Mouse (Mus musculus): ENCODE results near the gene Cbx2. TPM values are rescaled to one million over a fixed set of nuclear protein-coding genes. Genes with fewer than 3 reads are reported as not detected.

Gene Cbx2
- polyA plus RNA-seq, 1 experiment from 2014 or later = 10.7 TPM

DNA sequence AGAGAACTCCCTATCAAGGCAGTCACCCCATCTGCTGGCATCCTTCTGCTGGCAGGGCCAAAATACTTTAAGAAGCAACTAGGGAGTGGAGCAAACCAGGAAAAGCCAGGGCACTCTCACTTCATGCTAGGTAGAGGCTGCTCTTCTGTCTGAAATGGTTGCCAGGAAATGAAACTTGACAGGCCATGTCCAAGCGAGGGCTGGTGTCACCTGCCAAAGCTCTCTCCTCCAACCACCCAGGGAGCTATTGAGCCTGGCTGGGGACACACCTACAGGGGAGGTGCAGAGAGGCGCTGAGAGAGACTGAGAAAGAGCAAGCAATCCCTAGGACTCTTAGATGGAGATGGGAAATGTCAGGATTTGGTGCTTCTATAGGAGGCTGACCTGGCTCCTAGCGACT is 36.5 kb downstream of the Cbx2 start:
- no peak overlapping the region for H3K4me3 ChIP-seq (replicated peaks; ENCODE audit: low read length)
- no peak overlapping the region for H3K27ac ChIP-seq
- H3K36me3 ChIP-seq (replicated peaks; ENCODE audit: control insufficient read depth, insufficient read depth) = no peaks in the 10 kb centered on the region
- no peak overlapping the region for H3K4me2 ChIP-seq (replicated peaks)
- DNase-seq (ENCODE audit: low spot score) = no peak
- ATAC-seq (ENCODE audit: low FRiP score) = no peak
- H3K27me3 ChIP-seq (ENCODE audit: control insufficient read depth, insufficient read depth, low read length) = peaks cover 56% of the 10 kb centered on the region
- 5% methylated on average over 3 of the region's 3 CpGs for WGBS
- no peaks in the 10 kb centered on the region for H3K9me3 ChIP-seq (ENCODE audit: control insufficient read depth, low read length)
- no peak overlapping the region for H3K9ac ChIP-seq
- H3K4me1 ChIP-seq (replicated peaks; ENCODE audit: control insufficient read depth, insufficient read depth, low read length) = peaks cover 42% of the 10 kb centered on the region

DNA sequence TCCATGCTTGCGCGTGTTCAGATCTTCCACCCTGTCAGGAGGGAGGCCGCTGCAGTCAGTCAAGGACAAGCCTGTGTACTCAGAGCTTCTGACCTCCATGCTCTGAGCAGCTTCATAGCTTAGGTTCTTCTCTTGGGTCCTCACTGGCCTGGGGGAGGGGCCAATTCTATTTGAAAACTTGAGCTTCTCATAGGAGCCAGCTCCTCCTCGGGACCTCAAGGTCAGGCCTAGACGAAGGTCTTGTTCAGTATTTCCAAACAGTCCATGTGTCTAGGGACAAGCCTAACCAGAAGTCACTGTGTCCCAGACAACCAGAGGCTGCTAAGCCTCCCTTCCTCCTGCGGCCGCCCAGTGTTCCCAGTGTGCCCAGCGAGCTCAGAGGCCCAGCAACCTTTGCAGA is 44.1 kb downstream of the Cbx2 start:
- H3K9me3 ChIP-seq (ENCODE audit: control insufficient read depth, low read length) = no peaks in the 10 kb centered on the region

DNA sequence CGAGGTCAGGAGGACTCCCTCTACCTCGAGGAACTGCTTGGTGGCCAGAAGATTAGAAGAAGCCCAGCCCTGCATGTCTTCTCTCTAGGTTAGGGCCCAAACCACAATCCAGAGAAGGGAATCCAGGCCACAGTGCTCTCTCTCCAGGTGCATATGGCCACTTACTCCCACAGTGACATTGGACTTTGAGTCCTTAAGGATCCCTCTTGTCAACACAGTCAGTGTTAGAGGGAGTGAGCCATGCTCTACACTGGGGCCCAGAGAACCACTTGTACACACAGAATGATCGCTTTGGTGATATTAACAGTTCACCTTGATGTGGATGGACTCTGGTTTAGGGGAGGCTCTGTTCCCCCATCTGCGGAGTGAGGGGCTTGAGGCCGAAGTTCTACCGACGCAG is 49.5 kb downstream of the Cbx2 start:
- 87% methylated on average over 7 of the region's 7 CpGs for WGBS
- Histone ChIP-seq H3K4me2 (replicated peaks) (no peak overlapping the region), H3K4me1 (replicated peaks; ENCODE audit: control insufficient read depth, insufficient read depth, low read length) (no peaks in the 10 kb centered on the region), H3K4me3 (replicated peaks; ENCODE audit: low read length) (no peak overlapping the region), H3K36me3 (replicated peaks; ENCODE audit: control insufficient read depth, insufficient read depth) (no peaks in the 10 kb centered on the region), H3K9ac (no peak overlapping the region), H3K27me3 (ENCODE audit: control insufficient read depth, insufficient read depth, low read length) (no peaks in the 10 kb centered on the region), H3K27ac (no peak overlapping the region), H3K9me3 (ENCODE audit: control insufficient read depth, low read length) (no peaks in the 10 kb centered on the region)
- ATAC-seq (ENCODE audit: low FRiP score) = no peak
- DNase-seq (ENCODE audit: low spot score) = no peak

More for the DNA sequence above, 44.1 kb downstream of the Cbx2 start:
- Histone ChIP-seq H3K27me3 (ENCODE audit: control insufficient read depth, insufficient read depth, low read length) (peaks cover 7% of the 10 kb centered on the region; the same call in 1 of the 2 replicates), H3K4me1 (replicated peaks; ENCODE audit: control insufficient read depth, insufficient read depth, low read length) (no peaks in the 10 kb centered on the region), H3K4me2 (replicated peaks) (no peak overlapping the region), H3K27ac (no peak overlapping the region), H3K4me3 (replicated peaks; ENCODE audit: low read length) (no peak overlapping the region), H3K36me3 (replicated peaks; ENCODE audit: control insufficient read depth, insufficient read depth) (no peaks in the 10 kb centered on the region), H3K9ac (no peak overlapping the region)
- DNase-seq (ENCODE audit: low spot score) = no peak
- no peak for ATAC-seq (ENCODE audit: low FRiP score)
- WGBS = 73% methylated on average over 8 of the region's 8 CpGs

DNA sequence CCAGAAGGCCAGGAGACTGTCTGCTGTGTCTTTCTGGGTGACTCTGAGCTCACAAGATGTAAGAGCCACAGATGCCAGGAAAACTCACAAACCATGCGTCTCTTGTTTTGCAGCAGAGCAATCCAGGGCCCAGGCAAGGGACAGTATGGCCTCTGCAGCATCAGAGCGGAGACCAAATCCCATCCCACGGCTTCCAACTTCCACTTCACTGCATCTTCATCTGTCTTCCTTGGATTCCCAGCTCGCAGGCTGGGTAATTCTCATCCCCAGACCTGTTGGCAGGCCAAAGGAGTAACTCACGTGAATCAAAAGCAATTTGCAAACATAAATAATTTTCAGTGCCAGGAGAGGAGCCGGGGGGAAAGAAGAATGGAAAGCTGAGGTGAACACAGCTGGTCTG is 50.2 kb downstream of the Cbx2 start:
- Histone ChIP-seq H3K9ac (no peak overlapping the region), H3K4me1 (replicated peaks; ENCODE audit: control insufficient read depth, insufficient read depth, low read length) (no peaks in the 10 kb centered on the region), H3K27ac (no peak overlapping the region), H3K4me3 (replicated peaks; ENCODE audit: low read length) (no peak overlapping the region), H3K4me2 (replicated peaks) (no peak overlapping the region), H3K27me3 (ENCODE audit: control insufficient read depth, insufficient read depth, low read length) (no peaks in the 10 kb centered on the region), H3K9me3 (ENCODE audit: control insufficient read depth, low read length) (no peaks in the 10 kb centered on the region), H3K36me3 (replicated peaks; ENCODE audit: control insufficient read depth, insufficient read depth) (0 out of 2 replicates have a peak, but pooled peaks cover 4% of the 10 kb centered on the region)
- 49% methylated on average over 6 of the region's 6 CpGs for WGBS
- ATAC-seq (ENCODE audit: low FRiP score) (no peak), DNase-seq (ENCODE audit: low spot score) (no peak)

- Histone ChIP-seq H3K4me1 (replicated peaks; ENCODE audit: control insufficient read depth, insufficient read depth, low read length) (peaks cover 9% of the 10 kb centered on the region), H3K27ac (no peak overlapping the region), H3K4me3 (replicated peaks; ENCODE audit: low read length) (no peak overlapping the region), H3K9ac (no peak overlapping the region), H3K27me3 (ENCODE audit: control insufficient read depth, insufficient read depth, low read length) (no peaks in the 10 kb centered on the region), H3K4me2 (replicated peaks) (no peak overlapping the region), H3K9me3 (ENCODE audit: control insufficient read depth, low read length) (no peaks in the 10 kb centered on the region), H3K36me3 (replicated peaks; ENCODE audit: control insufficient read depth, insufficient read depth) (0 out of 2 replicates have a peak, but pooled peaks cover 4% of the 10 kb centered on the region)
- DNase-seq (ENCODE audit: low spot score) (no peak), ATAC-seq (ENCODE audit: low FRiP score) (no peak)
- 72% methylated on average over 6 of the region's 6 CpGs for WGBS
Observed at GRCm38 (mm10) chr11:119073876-119074433, 51.2 kb downstream of the Cbx2 start.

DNA sequence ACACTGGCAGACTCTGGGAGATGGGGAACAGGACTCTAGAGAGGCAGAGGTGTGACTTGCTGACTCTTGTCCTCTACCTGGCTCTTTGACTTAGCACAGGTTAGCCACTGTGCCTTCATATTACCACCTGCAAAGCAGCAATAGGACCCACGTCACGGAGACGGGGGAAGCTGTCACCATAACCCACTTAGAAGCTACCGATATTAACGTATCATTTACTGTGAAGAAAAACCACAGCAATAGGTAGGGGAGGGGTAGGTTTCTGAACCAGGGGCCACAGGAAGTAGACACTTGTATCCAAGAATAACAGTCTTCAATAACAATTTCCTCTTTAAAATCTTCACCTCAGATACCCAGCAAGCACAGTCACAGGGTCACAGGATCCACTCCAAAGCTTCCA is 53.0 kb downstream of the Cbx2 start:
- H3K36me3 ChIP-seq (replicated peaks; ENCODE audit: control insufficient read depth, insufficient read depth) = peaks cover 13% of the 10 kb centered on the region
- DNase-seq (ENCODE audit: low spot score) = no peak
- peaks cover 21% of the 10 kb centered on the region for H3K4me1 ChIP-seq (replicated peaks; ENCODE audit: control insufficient read depth, insufficient read depth, low read length)
- H3K4me2 ChIP-seq (replicated peaks) = no peak overlapping the region
- 96% methylated on average over 5 of the region's 5 CpGs for WGBS
- no peaks in the 10 kb centered on the region for H3K9me3 ChIP-seq (ENCODE audit: control insufficient read depth, low read length)
- ATAC-seq (ENCODE audit: low FRiP score) = no peak
- peaks cover 6% of the 10 kb centered on the region; the same call in 1 of the 2 replicates for H3K27me3 ChIP-seq (ENCODE audit: control insufficient read depth, insufficient read depth, low read length)
- no peak overlapping the region for H3K9ac ChIP-seq
- no peak overlapping the region for H3K27ac ChIP-seq
- no peak overlapping the region for H3K4me3 ChIP-seq (replicated peaks; ENCODE audit: low read length)

DNA sequence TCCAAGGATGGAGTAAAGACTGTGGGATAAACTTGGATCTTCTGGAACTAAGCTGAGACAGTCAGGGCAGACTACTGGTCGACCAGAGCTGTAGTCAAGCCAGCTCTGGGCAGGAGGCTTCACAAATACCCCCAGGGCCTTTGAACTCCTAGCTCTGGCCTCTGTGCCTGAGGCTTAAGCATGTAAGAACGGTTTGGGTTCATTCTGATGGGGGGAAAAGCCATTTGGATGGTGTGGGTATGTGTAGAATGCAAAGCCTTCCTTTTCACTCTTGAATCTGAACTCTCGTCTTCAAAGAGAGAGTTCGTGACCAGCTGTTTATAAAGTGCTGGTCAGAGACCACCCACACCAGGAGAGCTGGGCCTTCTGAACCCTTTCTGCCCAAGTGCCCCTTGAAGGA is 55.0 kb downstream of the Cbx2 start:
- Histone ChIP-seq H3K4me1 (replicated peaks; ENCODE audit: control insufficient read depth, insufficient read depth, low read length) (peaks cover 41% of the 10 kb centered on the region), H3K4me2 (replicated peaks) (no peak overlapping the region)

GRCm38 (mm10) chr11:119078691-119079444 is 56.1 kb downstream of the Cbx2 start:
- Histone ChIP-seq H3K36me3 (replicated peaks; ENCODE audit: control insufficient read depth, insufficient read depth) (peaks cover 29% of the 10 kb centered on the region), H3K27me3 (ENCODE audit: control insufficient read depth, insufficient read depth, low read length) (peaks cover 28% of the 10 kb centered on the region), H3K4me2 (replicated peaks) (peak overlapping the region; percentile 41), H3K4me3 (replicated peaks; ENCODE audit: low read length) (no peak overlapping the region), H3K9me3 (ENCODE audit: control insufficient read depth, low read length) (no peaks in the 10 kb centered on the region), H3K27ac (peak overlapping the region; percentile 54), H3K4me1 (replicated peaks; ENCODE audit: control insufficient read depth, insufficient read depth, low read length) (peaks cover 52% of the 10 kb centered on the region), H3K9ac (peak overlapping the region; percentile 13; the same call in 1 of the 2 replicates)
- DNase-seq (ENCODE audit: low spot score) (no peak), ATAC-seq (ENCODE audit: low FRiP score) (peak; percentile 79)
- WGBS = 6% methylated on average over 24 of the region's 27 CpGs

More for the DNA sequence above, 55.0 kb downstream of the Cbx2 start:
- Histone ChIP-seq H3K9me3 (ENCODE audit: control insufficient read depth, low read length) (no peaks in the 10 kb centered on the region), H3K27ac (no peak overlapping the region), H3K9ac (no peak overlapping the region), H3K4me3 (replicated peaks; ENCODE audit: low read length) (no peak overlapping the region), H3K36me3 (replicated peaks; ENCODE audit: control insufficient read depth, insufficient read depth) (peaks cover 29% of the 10 kb centered on the region), H3K27me3 (ENCODE audit: control insufficient read depth, insufficient read depth, low read length) (peaks cover 25% of the 10 kb centered on the region)
- 76% methylated on average over 4 of the region's 4 CpGs for WGBS
- ATAC-seq (ENCODE audit: low FRiP score) (no peak), DNase-seq (ENCODE audit: low spot score) (no peak)

DNA sequence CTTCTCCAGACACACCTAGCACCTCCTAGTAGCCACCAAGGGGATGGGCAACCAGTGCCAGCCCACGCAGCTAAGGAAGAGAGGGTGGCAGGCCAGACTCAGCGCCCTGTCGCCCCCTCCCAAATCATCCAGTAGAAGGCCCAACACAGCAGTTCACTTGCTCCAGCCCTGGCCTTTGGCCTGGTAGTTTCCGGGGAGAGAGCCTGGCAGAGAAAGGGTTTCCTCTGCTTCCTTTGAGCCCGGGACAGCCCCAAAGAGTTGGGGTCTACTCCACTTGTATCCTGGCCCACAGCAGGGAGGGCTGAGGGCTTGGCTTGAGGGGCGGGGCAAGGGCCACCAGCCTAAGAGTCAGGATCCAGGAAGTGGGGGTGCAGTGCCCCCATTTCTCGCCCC is 56.7 kb downstream of the Cbx2 start:
- Histone ChIP-seq H3K9ac (peak overlapping the region; percentile 13; the same call in 1 of the 2 replicates), H3K4me2 (replicated peaks) (peak overlapping the region; percentile 41), H3K36me3 (replicated peaks; ENCODE audit: control insufficient read depth, insufficient read depth) (peaks cover 29% of the 10 kb centered on the region), H3K4me3 (replicated peaks; ENCODE audit: low read length) (0 out of 2 replicates have a peak overlapping the region, but pooled peaks have one; percentile 1), H3K27ac (peak overlapping the region; percentile 33; the same call in 1 of the 2 replicates), H3K4me1 (replicated peaks; ENCODE audit: control insufficient read depth, insufficient read depth, low read length) (peaks cover 58% of the 10 kb centered on the region), H3K27me3 (ENCODE audit: control insufficient read depth, insufficient read depth, low read length) (peaks cover 28% of the 10 kb centered on the region), H3K9me3 (ENCODE audit: control insufficient read depth, low read length) (no peaks in the 10 kb centered on the region)
- 27% methylated on average over 7 of the region's 7 CpGs for WGBS
- DNase-seq (ENCODE audit: low spot score) (no peak), ATAC-seq (ENCODE audit: low FRiP score) (no peak)

Data from hindbrain, embryonic 14.5 days (tissue).